Mouse (Mus musculus) testis, adult 2 months (tissue): ENCODE results near the gene Plcb3.

Experiments
- CTCF ChIP-seq: fragments of 200-500 bp; IDR thresholded peaks from 2 replicates; pipeline ENCODE4 v1.5.1; 2012; ENCODE audit warnings: low read depth, mild to moderate bottlenecking, inconsistent platforms, low read length, moderate library complexity; ENCODE audit not compliant: control insufficient read depth, insufficient read depth, insufficient replicate concordance
- POLR2A ChIP-seq: fragments of 200-500 bp; IDR thresholded peaks from 2 replicates; pipeline ENCODE4 v1.6.1; 2012; ENCODE audit warnings: low read depth, mild to moderate bottlenecking, inconsistent platforms, low read length, moderate library complexity; ENCODE audit not compliant: control insufficient read depth

DNA sequence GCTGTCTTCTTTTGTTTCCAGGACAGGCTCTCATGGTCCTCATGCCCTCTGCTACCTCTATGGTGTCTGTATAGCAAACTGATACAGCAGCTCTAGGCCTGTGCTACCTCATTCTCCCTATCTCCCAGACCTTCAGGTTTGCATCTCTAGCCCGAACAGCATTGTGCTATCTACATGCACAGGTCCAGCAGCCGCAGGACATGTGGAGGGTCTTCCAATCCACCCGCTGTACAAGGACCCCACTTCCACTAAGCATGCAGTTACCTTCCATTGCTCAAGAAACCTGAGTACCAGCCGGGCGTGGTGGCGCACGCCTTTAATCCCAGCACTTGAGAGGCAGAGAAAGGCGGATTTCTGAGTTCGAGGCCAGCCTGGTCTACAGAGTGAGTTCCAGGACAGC is 61.7 kb downstream of the Plcb3 start:
- no peak for TF ChIP-seq POLR2A
- no peak for TF ChIP-seq CTCF
